Mouse (Mus musculus) midbrain, embryonic 14.5 days (tissue): ENCODE data around the gene Prkar1b. TPM values are rescaled to one million over a fixed set of nuclear protein-coding genes. Genes with fewer than 3 reads are reported as not detected.

ENCODE experiments used
- ATAC-seq: fragments of 200-750 bp; cut with Nextera tagmentation; 2 replicates; pipeline ENCODE4 v1.8.0; 2017; ENCODE audit warnings: moderate number of reproducible peaks, moderate library complexity; ENCODE audit not compliant: low FRiP score, low TSS enrichment
- DNase-seq: peaks from one replicate; pipeline ENCODE4 v3.0.0-alpha.2; 2015
- H3K27ac ChIP-seq: fragments of 300-500 bp; sonication (generic); replicated peaks from 2 replicates; pipeline ENCODE4 v1.5.1; 2014; ENCODE audit warnings: mild to moderate bottlenecking, low read depth, low read length, moderate library complexity
- H3K27me3 ChIP-seq: fragments of 300-500 bp; sonication (generic); 2 replicates; pipeline ENCODE4 v1.6.1; 2014; ENCODE audit warnings: low read length, control low read depth, mixed read lengths; ENCODE audit not compliant: control insufficient read depth, insufficient read depth
- H3K36me3 ChIP-seq: fragments of 300-500 bp; sonication (generic); 2 replicates; pipeline ENCODE4 v1.6.1; 2014; ENCODE audit warnings: low read length, control low read depth; ENCODE audit not compliant: control insufficient read depth, insufficient read depth
- H3K4me1 ChIP-seq: fragments of 300-500 bp; sonication (generic); 2 replicates; pipeline ENCODE4 v1.6.1; 2014; ENCODE audit warnings: mild to moderate bottlenecking, antibody characterized with exemption, low read length, control low read depth; ENCODE audit not compliant: control insufficient read depth, insufficient read depth
- H3K4me2 ChIP-seq: fragments of 300-500 bp; sonication (generic); 2 replicates; pipeline ENCODE4 v1.6.1; 2014; ENCODE audit warnings: mild to moderate bottlenecking, low read length, moderate library complexity
- H3K4me3 ChIP-seq: fragments of 300-500 bp; sonication (generic); replicated peaks from 2 replicates; pipeline ENCODE4 v1.5.1; 2014; ENCODE audit warnings: low read depth, low read length
- H3K9ac ChIP-seq: fragments of 300-500 bp; sonication (generic); replicated peaks from 2 replicates; pipeline ENCODE4 v1.6.1; 2014; ENCODE audit warnings: mild to moderate bottlenecking, low read length, moderate library complexity
- H3K9me3 ChIP-seq: fragments of 300-500 bp; sonication (generic); 2 replicates; pipeline ENCODE4 v1.6.1; 2016; ENCODE audit warnings: low read length, control low read depth, mixed read lengths; ENCODE audit not compliant: control insufficient read depth
- WGBS: fragments of 180-500 bp; shearing (Covaris S2); extraction: QIAGEN DNeasy Blood & Tissue Kit; methylation state at CpG from one replicate; pipeline ENCODE4 v1.1.7; 2014; 5-methylcytosine and 5-hydroxymethylcytosine counted together
- polyA plus RNA-seq: library from polyadenylated mRNA; unstranded; fragments of >200 nt; fragmentation: Nextera tagmentation; extraction: Ambion mirVana; gene quantifications from 2 replicates; pipeline ENCODE4 v1.2.1, GENCODE M21; 2014

The Prkar1b gene
- polyA plus RNA-seq, 1 experiment from 2014 or later = 169 TPM

DNA sequence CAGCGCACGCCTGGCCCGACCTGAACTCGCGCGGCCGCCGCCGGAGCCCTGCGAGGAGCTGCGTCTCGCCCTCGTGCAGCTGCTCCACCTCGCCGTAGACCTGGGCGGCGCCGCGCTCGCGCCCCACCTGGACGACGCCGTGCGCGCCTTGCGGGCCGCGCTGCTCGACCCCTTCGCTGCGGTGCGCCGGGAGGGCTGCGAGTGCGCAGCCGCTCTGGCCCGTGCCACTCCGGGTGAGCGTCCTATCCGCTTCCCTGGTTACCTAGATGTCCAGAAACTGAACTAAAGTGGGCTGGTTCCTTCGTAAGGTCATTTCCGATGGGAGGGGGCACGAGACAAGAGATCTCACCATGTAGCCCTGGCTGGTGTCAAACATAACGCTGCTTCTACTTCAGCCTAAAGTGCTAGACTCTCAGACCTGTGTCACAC, 816 bp upstream of the Prkar1b start:
- Histone ChIP-seq H3K9me3 (no peaks in the 10 kb centered on the region), H3K4me1 (peaks cover 14% of the 10 kb centered on the region), H3K9ac (peak overlapping the region; percentile 69), H3K4me2 (peak overlapping the region; percentile 93), H3K27ac (peak overlapping the region; percentile 74), H3K27me3 (no peaks in the 10 kb centered on the region), H3K36me3 (peaks cover 34% of the 10 kb centered on the region), H3K4me3 (peak overlapping the region; percentile 86)
- peak; percentile 44 for DNase-seq
- WGBS = under 1% methylated on average over 45 of the region's 45 CpGs
- ATAC-seq = peak; percentile 21; the same call in 1 of the 2 replicates

DNA sequence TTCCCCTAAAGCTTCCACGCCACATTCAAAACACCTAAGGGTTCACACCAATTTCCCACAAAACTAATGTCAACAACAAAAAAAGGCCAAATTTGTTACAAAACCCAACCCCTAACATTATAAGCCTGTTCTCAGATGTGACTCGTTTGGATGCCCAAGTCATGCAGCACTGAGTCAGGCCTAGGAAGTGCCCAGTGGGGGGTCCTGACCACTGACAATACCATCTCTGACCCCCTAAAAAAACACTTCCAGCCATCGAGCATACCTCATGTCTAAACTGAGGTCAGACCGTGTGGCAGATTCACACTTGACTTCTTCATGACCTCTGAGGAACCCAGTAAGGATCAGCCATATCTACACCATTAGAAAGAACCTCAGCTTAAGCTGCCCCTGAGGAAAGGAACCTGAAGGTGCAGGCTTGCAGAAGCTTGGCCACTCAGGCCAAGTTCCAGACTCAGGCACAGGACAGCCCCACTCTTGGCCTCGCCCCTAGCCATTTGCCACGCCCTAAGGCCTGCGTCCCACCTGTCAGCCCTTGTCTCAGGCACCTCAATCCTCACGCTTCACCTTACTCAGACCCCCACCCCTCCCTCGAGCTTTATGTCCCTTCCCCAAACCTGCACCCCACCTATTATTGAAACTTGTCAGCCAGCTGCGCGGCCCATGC, 662 bp downstream of the Prkar1b start:
- peak overlapping the region; percentile 81 for H3K27ac ChIP-seq

DNA sequence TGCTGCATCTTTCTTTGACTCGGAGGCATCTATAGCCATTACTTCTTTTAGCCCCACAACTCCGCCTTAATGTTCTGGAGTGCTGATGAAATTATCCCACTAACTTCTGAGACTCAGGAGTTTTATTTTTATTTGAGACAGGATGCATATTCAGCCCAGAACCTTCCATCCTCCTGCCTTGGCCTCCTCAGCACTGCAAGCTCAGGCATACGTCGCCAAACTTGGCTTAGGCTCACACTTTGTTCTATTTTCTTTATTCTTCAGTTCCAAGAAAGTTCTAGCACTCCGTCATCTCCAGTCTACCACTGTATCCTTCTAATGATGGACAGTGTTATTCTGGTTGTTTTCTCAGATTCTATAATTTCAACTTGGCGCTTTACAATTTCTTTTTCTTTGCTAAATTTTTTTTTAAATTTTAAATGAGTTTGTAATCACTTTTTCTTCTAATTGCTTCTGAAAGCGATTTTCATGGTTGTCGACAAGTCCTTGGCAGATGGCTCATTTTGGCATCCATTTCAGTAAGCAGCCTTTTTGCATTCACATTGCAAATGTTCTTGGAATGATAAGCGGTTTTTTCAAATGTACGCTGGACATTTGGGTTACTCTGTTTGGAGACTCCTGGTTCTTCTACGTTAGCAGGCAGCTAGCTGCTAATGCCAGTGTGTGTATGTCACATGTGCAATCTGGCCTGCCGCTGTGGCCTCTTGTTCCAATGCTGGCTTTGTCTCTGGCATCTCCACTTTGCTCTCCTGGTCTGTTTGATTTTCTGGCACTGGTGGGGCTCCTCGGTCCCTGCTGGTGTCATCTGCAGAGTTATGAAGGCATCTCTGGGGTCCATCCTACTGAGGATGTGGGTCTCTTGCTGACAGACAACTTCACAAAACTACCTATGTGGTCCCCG, 2.4 kb downstream of the Prkar1b start:
- H3K4me3 ChIP-seq = no peak overlapping the region
- 85% methylated on average over 14 of the region's 14 CpGs for WGBS
- DNase-seq = peak; percentile 8
- H3K4me2 ChIP-seq = no peak overlapping the region
- H3K27me3 ChIP-seq = no peaks in the 10 kb centered on the region
- H3K36me3 ChIP-seq = peaks cover 5% of the 10 kb centered on the region; the same call in 1 of the 2 replicates
- peaks cover 14% of the 10 kb centered on the region for H3K4me1 ChIP-seq
- no peak overlapping the region for H3K9ac ChIP-seq
- no peaks in the 10 kb centered on the region for H3K9me3 ChIP-seq
- ATAC-seq = no peak
- H3K27ac ChIP-seq = no peak overlapping the region

More for the DNA sequence above, 662 bp downstream of the Prkar1b start:
- Histone ChIP-seq H3K4me1 (peaks cover 14% of the 10 kb centered on the region), H3K9me3 (no peaks in the 10 kb centered on the region), H3K4me2 (peak overlapping the region; percentile 93), H3K36me3 (peaks cover 19% of the 10 kb centered on the region), H3K27me3 (no peaks in the 10 kb centered on the region), H3K4me3 (peak overlapping the region; percentile 86), H3K9ac (peak overlapping the region; percentile 23; the same call in 1 of the 2 replicates)
- DNase-seq (peak; percentile 2), ATAC-seq (peak; percentile 47)
- 27% methylated on average over 11 of the region's 11 CpGs for WGBS

DNA sequence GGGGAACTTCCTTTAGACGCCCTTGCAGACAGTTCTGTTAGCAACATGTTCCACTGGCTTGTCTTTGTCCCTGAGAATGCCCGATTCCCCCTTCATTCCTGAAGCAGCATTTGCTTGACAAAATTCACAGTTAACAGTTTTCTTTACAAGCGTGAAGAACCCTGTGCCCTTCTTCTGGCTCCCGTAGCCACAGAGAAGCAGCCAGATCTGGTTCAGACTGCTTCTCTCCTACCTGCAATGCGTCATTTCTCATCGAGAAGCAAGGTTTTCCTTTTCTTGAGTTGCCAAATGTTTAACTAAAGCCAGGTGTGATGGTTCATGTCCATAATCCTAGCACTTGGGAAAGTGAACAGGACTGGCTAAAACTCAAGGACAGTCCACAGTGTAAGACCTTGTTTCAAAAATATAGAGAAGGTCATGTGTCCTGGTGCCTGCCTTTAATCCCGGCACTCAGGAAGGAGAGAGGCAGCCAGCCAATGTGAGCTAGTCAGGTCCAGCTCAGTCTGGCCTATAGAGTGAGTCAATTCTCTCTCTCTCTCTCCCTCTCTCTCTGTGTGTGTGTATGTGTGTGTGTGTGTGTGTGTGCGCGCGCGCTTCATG, 3.2 kb downstream of the Prkar1b start:
- Histone ChIP-seq H3K4me1 (peaks cover 14% of the 10 kb centered on the region), H3K4me2 (no peak overlapping the region), H3K27me3 (no peaks in the 10 kb centered on the region), H3K9me3 (no peaks in the 10 kb centered on the region), H3K4me3 (no peak overlapping the region), H3K9ac (no peak overlapping the region), H3K27ac (no peak overlapping the region), H3K36me3 (no peaks in the 10 kb centered on the region)
- ATAC-seq = no peak
- no peak for DNase-seq
- WGBS = 90% methylated on average over 11 of the region's 11 CpGs

DNA sequence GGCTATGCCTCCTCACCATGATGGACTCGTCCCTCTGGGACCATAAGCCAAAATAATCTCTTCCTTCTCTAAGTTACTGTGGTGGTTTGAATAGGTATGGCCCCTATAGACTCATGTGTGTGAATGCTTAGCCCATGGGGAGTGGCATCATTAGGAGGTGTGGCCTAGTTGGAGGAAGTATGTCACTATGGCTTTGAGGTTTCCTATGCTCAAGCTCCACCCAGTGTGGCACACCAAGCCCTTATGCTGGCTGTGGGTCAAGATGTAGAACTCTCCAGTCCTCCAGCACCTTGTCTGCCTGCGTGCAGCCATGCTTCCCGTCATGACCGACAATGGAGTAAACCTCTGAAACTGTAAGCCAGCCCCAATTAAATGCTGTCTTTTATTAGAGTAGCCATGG, 4.1 kb downstream of the Prkar1b start:
- DNase-seq = no peak
- Histone ChIP-seq H3K4me2 (no peak overlapping the region), H3K27me3 (no peaks in the 10 kb centered on the region), H3K27ac (no peak overlapping the region), H3K9me3 (no peaks in the 10 kb centered on the region), H3K4me3 (no peak overlapping the region), H3K9ac (no peak overlapping the region), H3K4me1 (peaks cover 7% of the 10 kb centered on the region), H3K36me3 (no peaks in the 10 kb centered on the region)
- no peak for ATAC-seq
- WGBS = 91% methylated on average over 4 of the region's 4 CpGs

DNA sequence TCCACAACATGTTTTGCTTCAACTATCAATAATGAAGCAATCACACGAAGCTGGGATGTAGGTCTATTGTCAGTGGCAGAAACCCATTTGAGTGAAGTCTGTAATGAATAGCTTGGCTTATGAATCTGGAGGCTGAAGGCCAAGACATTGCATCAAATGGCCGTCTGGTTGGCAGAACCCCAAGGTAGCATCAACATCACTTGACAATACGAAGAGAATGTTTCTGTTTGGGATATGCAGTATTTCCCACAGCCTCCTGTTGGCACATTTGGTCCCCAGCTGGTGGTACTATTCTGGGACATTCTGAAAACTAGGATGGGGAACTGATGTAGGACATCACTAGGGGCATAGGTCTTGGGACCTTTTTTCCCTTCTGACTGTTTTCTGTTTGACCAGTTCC, 5.9 kb downstream of the Prkar1b start:
- Histone ChIP-seq H3K9ac (no peak overlapping the region), H3K36me3 (no peaks in the 10 kb centered on the region), H3K27ac (no peak overlapping the region), H3K9me3 (no peaks in the 10 kb centered on the region), H3K4me2 (no peak overlapping the region), H3K4me3 (no peak overlapping the region), H3K4me1 (peaks cover under 1% of the 10 kb centered on the region; the same call in 1 of the 2 replicates), H3K27me3 (no peaks in the 10 kb centered on the region)
- no peak for ATAC-seq
- no peak for DNase-seq
- whole genome bisulfite sequencing = 82% methylated on average over 3 of the region's 3 CpGs

DNA sequence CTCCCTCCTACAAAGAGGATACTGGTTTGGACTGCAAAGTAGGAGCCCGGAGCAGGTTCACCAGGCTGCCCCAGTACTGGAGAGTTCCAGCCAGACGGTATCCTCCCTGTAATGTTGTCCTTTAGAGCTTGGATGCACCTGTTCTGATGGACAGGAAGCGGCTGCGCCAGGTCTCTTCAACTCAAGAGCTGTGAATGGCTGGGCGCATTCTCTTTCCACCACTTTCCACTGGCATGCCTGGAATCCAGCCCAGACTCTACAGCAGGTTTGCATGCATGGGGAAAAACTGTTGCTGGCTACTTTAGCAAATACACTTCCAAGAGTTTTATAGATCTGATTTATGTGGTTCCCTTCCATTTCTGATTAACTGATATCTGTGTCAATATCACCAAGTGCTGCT, 8.5 kb downstream of the Prkar1b start:
- no peaks in the 10 kb centered on the region for H3K4me1 ChIP-seq
- WGBS = 81% methylated on average over 5 of the region's 5 CpGs
- no peak overlapping the region for H3K9ac ChIP-seq
- no peak overlapping the region for H3K27ac ChIP-seq
- ATAC-seq = no peak
- no peak overlapping the region for H3K4me3 ChIP-seq
- H3K36me3 ChIP-seq = no peaks in the 10 kb centered on the region
- no peak overlapping the region for H3K4me2 ChIP-seq
- H3K27me3 ChIP-seq = no peaks in the 10 kb centered on the region
- no peak for DNase-seq
- H3K9me3 ChIP-seq = no peaks in the 10 kb centered on the region

DNA sequence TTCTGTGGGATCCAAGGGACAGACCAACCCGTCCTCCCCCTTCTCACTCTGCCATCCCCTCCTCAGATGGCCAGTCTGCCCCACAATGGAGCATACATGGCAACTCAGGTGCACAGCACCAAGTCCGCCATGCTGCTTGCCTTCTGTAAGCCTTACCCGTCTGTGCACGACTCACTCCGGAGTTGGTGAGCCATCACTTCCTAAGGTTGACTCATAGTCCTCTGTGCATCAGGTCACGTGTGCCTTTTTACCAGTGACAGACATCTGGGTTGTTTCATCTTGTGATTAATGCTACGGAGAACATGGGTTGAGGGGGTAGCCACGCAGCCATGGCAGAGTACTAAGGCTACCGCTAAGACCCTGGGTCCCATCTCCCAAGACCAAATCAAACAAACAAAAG, 9.2 kb downstream of the Prkar1b start:
- Histone ChIP-seq H3K4me2 (no peak overlapping the region), H3K4me1 (no peaks in the 10 kb centered on the region), H3K9me3 (no peaks in the 10 kb centered on the region), H3K36me3 (no peaks in the 10 kb centered on the region), H3K27ac (no peak overlapping the region), H3K27me3 (no peaks in the 10 kb centered on the region), H3K9ac (no peak overlapping the region), H3K4me3 (no peak overlapping the region)
- ATAC-seq (no peak), DNase-seq (no peak)
- WGBS = 82% methylated on average over 9 of the region's 9 CpGs
